Mouse (Mus musculus): ENCODE results near the gene Rad23a.
"Not testable (repeated sequence)": the region's sequence is repeated elsewhere in the genome, so short reads cannot be mapped to it uniquely, and the experiment has no call there.

The Rad23a gene

GRCm38 (mm10) chr8:84841514-84841913, 1.0 kb upstream of the Rad23a start:
- no peak for DNase-seq (ENCODE audit: low read depth, low spot score)

- DNase-seq (ENCODE audit: low read depth, low spot score), result no peak
These were observed 604 bp downstream of the Rad23a start for GRCm38 (mm10) chr8:84839875-84840247.

- no peak for DNase-seq (ENCODE audit: low read depth, low spot score)
These were observed 1.1 kb downstream of the Rad23a start for GRCm38 (mm10) chr8:84839411-84839810.

- no peak for DNase-seq (ENCODE audit: low read depth, low spot score)
These were observed 2.0 kb downstream of the Rad23a start for GRCm38 (mm10) chr8:84838513-84838912.

GRCm38 (mm10) chr8:84837912-84838470, 2.5 kb downstream of the Rad23a start:
- no peak for DNase-seq (ENCODE audit: low read depth, low spot score)

GRCm38 (mm10) chr8:84837149-84837911, 3.1 kb downstream of the Rad23a start:
- DNase-seq (ENCODE audit: low read depth, low spot score), result peak; percentile 76

GRCm38 (mm10) chr8:84834866-84835855, 5.3 kb downstream of the Rad23a start:
- DNase-seq (ENCODE audit: low read depth, low spot score), result no peak

GRCm38 (mm10) chr8:84834002-84834865, 6.2 kb downstream of the Rad23a start:
- no peak for DNase-seq (ENCODE audit: low read depth, low spot score)

GRCm38 (mm10) chr8:84832759-84833742, 7.4 kb downstream of the Rad23a start:
- no peak for DNase-seq (ENCODE audit: low read depth, low spot score)

GRCm38 (mm10) chr8:84832034-84832717, 8.3 kb downstream of the Rad23a start:
- DNase-seq (ENCODE audit: low read depth, low spot score), result peak; percentile 73

GRCm38 (mm10) chr8:84831490-84831889, 9.0 kb downstream of the Rad23a start, which contains the start of gene Gadd45gip1:
Gene Gadd45gip1 (plus strand): TSS chr8:84831522.
- DNase-seq (ENCODE audit: low read depth, low spot score), result no peak

- not testable (repeated sequence) for DNase-seq (ENCODE audit: low read depth, low spot score)
These were observed 13.9 kb downstream of the Rad23a start for GRCm38 (mm10) chr8:84826518-84826917.

- no peak for DNase-seq (ENCODE audit: low read depth, low spot score)
These were observed 14.8 kb downstream of the Rad23a start for GRCm38 (mm10) chr8:84825636-84826035.

GRCm38 (mm10) chr8:84823653-84824052, 16.8 kb downstream of the Rad23a start:
- peak; percentile 76 for DNase-seq (ENCODE audit: low read depth, low spot score)

- no peak for DNase-seq (ENCODE audit: low read depth, low spot score)
These were observed 17.7 kb downstream of the Rad23a start, which contains the start of gene Dand5 for GRCm38 (mm10) chr8:84822723-84823122. Gene Dand5 (minus strand): TSS chr8:84822823.

- no peak for DNase-seq (ENCODE audit: low read depth, low spot score)
These were observed 24.3 kb downstream of the Rad23a start for GRCm38 (mm10) chr8:84816117-84816516.

- peak; percentile 88 for DNase-seq (ENCODE audit: low read depth, low spot score)
These were observed 24.9 kb downstream of the Rad23a start for GRCm38 (mm10) chr8:84815547-84815946.

GRCm38 (mm10) chr8:84814555-84815441, 25.7 kb downstream of the Rad23a start:
- no peak for DNase-seq (ENCODE audit: low read depth, low spot score)
